Mouse (Mus musculus) kidney, embryonic 15.5 days (tissue): ENCODE results near the gene Rab8a. TPM values are rescaled to one million over a fixed set of nuclear protein-coding genes. Genes with fewer than 3 reads are reported as not detected.

Source experiments
- ATAC-seq: fragments of 200-750 bp; cut with Nextera tagmentation; replicated peaks from 2 replicates; pipeline ENCODE4 v1.8.0; 2017; ENCODE audit warnings: moderate TSS enrichment; ENCODE audit not compliant: low FRiP score
- H3K27ac ChIP-seq: fragments of 300-500 bp; sonication (generic); 2 replicates; pipeline ENCODE4 v1.5.1; 2015; ENCODE audit warnings: mild to moderate bottlenecking, inconsistent platforms
- H3K27me3 ChIP-seq: fragments of 300-500 bp; sonication (generic); 2 replicates; pipeline ENCODE4 v1.6.1; 2015; ENCODE audit warnings: inconsistent platforms
- H3K36me3 ChIP-seq: fragments of 300-500 bp; sonication (generic); 2 replicates; pipeline ENCODE4 v1.6.1; 2015; ENCODE audit warnings: inconsistent platforms
- H3K4me1 ChIP-seq: fragments of 300-500 bp; sonication (generic); 2 replicates; pipeline ENCODE4 v1.6.1; 2015; ENCODE audit warnings: inconsistent platforms
- H3K4me2 ChIP-seq: fragments of 300-500 bp; sonication (generic); 2 replicates; pipeline ENCODE4 v1.6.1; 2015; ENCODE audit warnings: moderate library complexity, mild to moderate bottlenecking, inconsistent platforms
- H3K4me3 ChIP-seq: fragments of 300-500 bp; sonication (generic); replicated peaks from 2 replicates; pipeline ENCODE4 v1.5.1; 2015; ENCODE audit warnings: mild to moderate bottlenecking, inconsistent platforms
- H3K9ac ChIP-seq: fragments of 300-500 bp; sonication (generic); 2 replicates; pipeline ENCODE4 v1.6.1; 2015; ENCODE audit warnings: mild to moderate bottlenecking, inconsistent platforms
- H3K9me3 ChIP-seq: fragments of 300-500 bp; sonication (generic); replicated peaks from 2 replicates; pipeline ENCODE4 v1.6.1; 2016; ENCODE audit warnings: inconsistent platforms
- WGBS: fragments of 180-500 bp; shearing (Covaris S2); methylation state at CpG from one replicate; pipeline ENCODE4 v1.1.7; 2015; ENCODE audit warnings: mixed read lengths; 5-methylcytosine and 5-hydroxymethylcytosine counted together
- polyA plus RNA-seq: library from polyadenylated mRNA; unstranded; fragments of >200 nt; fragmentation: Nextera tagmentation; extraction: Ambion mirVana; gene quantifications from 2 replicates; pipeline ENCODE4 v1.2.1, GENCODE M21; 2015

Rab8a gene
- polyA plus RNA-seq, 1 experiment from 2014 or later = 128 TPM

- H3K4me3 ChIP-seq = no peak overlapping the region
- H3K4me1 ChIP-seq = no peaks in the 10 kb centered on the region
- no peak overlapping the region for H3K27ac ChIP-seq
- H3K4me2 ChIP-seq = no peak overlapping the region
- 85% methylated on average over 1 of the region's 1 CpGs for WGBS
- no peaks in the 10 kb centered on the region for H3K9me3 ChIP-seq
- ATAC-seq = no peak
- peaks cover 96% of the 10 kb centered on the region for H3K36me3 ChIP-seq
- H3K9ac ChIP-seq = no peak overlapping the region
- no peaks in the 10 kb centered on the region for H3K27me3 ChIP-seq
Observed at GRCm38 (mm10) chr8:72149056-72149455, 11.9 kb upstream of the Rab8a start.

GRCm38 (mm10) chr8:72151418-72152078 lies 9.5 kb upstream of the Rab8a start:
- no peaks in the 10 kb centered on the region for H3K9me3 ChIP-seq
- peaks cover 74% of the 10 kb centered on the region for H3K36me3 ChIP-seq
- WGBS = 89% methylated on average over 3 of the region's 3 CpGs
- H3K4me1 ChIP-seq = no peaks in the 10 kb centered on the region
- H3K4me3 ChIP-seq = no peak overlapping the region
- ATAC-seq = no peak
- H3K4me2 ChIP-seq = no peak overlapping the region
- H3K27me3 ChIP-seq = no peaks in the 10 kb centered on the region
- H3K27ac ChIP-seq = no peak overlapping the region
- H3K9ac ChIP-seq = no peak overlapping the region

GRCm38 (mm10) chr8:72153382-72153781 lies 7.6 kb upstream of the Rab8a start:
- Histone ChIP-seq H3K9me3 (no peaks in the 10 kb centered on the region), H3K9ac (no peak overlapping the region), H3K27me3 (no peaks in the 10 kb centered on the region), H3K4me3 (no peak overlapping the region), H3K27ac (no peak overlapping the region), H3K4me1 (no peaks in the 10 kb centered on the region), H3K36me3 (peaks cover 56% of the 10 kb centered on the region), H3K4me2 (no peak overlapping the region)
- no peak for ATAC-seq

GRCm38 (mm10) chr8:72158096-72158495 lies 2.9 kb upstream of the Rab8a start:
- Histone ChIP-seq H3K4me3 (no peak overlapping the region), H3K4me2 (no peak overlapping the region), H3K27ac (no peak overlapping the region), H3K4me1 (peaks cover 26% of the 10 kb centered on the region), H3K9me3 (no peaks in the 10 kb centered on the region), H3K36me3 (peaks cover 15% of the 10 kb centered on the region), H3K27me3 (no peaks in the 10 kb centered on the region), H3K9ac (no peak overlapping the region)
- 88% methylated on average over 2 of the region's 2 CpGs for WGBS
- ATAC-seq = no peak

- Histone ChIP-seq H3K4me1 (peaks cover 26% of the 10 kb centered on the region), H3K4me3 (no peak overlapping the region), H3K27ac (no peak overlapping the region), H3K4me2 (no peak overlapping the region), H3K9me3 (no peaks in the 10 kb centered on the region), H3K27me3 (no peaks in the 10 kb centered on the region), H3K36me3 (peaks cover 15% of the 10 kb centered on the region), H3K9ac (no peak overlapping the region)
- 82% methylated on average over 3 of the region's 3 CpGs for WGBS
- ATAC-seq = no peak
Observed at GRCm38 (mm10) chr8:72158726-72159125, 2.3 kb upstream of the Rab8a start.

GRCm38 (mm10) chr8:72160007-72160406 lies 993 bp upstream of the Rab8a start:
- Histone ChIP-seq H3K27ac (no peak overlapping the region), H3K4me1 (peaks cover 26% of the 10 kb centered on the region), H3K36me3 (peaks cover 21% of the 10 kb centered on the region), H3K9me3 (no peaks in the 10 kb centered on the region), H3K27me3 (no peaks in the 10 kb centered on the region), H3K9ac (peak overlapping the region; percentile 46), H3K4me3 (peak overlapping the region; percentile 93), H3K4me2 (peak overlapping the region; percentile 81)
- WGBS = 70% methylated on average over 3 of the region's 3 CpGs
- no peak for ATAC-seq

GRCm38 (mm10) chr8:72162821-72163220 lies 1.8 kb downstream of the Rab8a start:
- peak overlapping the region; percentile 93 for H3K4me3 ChIP-seq
- ATAC-seq = no peak
- peaks cover 43% of the 10 kb centered on the region for H3K36me3 ChIP-seq
- 0 out of 2 replicates have a peak overlapping the region, but pooled peaks have one; percentile 91 for H3K9ac ChIP-seq
- peak overlapping the region; percentile 81 for H3K4me2 ChIP-seq
- no peaks in the 10 kb centered on the region for H3K27me3 ChIP-seq
- H3K27ac ChIP-seq = no peak overlapping the region
- H3K9me3 ChIP-seq = no peaks in the 10 kb centered on the region
- peaks cover 26% of the 10 kb centered on the region for H3K4me1 ChIP-seq

GRCm38 (mm10) chr8:72169098-72169668 lies 8.2 kb downstream of the Rab8a start:
- Histone ChIP-seq H3K9me3 (no peaks in the 10 kb centered on the region), H3K27ac (no peak overlapping the region), H3K36me3 (peaks cover 94% of the 10 kb centered on the region), H3K27me3 (no peaks in the 10 kb centered on the region), H3K4me1 (no peaks in the 10 kb centered on the region), H3K4me2 (no peak overlapping the region), H3K9ac (no peak overlapping the region), H3K4me3 (no peak overlapping the region)
- ATAC-seq = no peak
- WGBS = 94% methylated on average over 3 of the region's 3 CpGs

GRCm38 (mm10) chr8:72169681-72170249 lies 8.8 kb downstream of the Rab8a start:
- H3K4me2 ChIP-seq = no peak overlapping the region
- no peaks in the 10 kb centered on the region for H3K9me3 ChIP-seq
- no peak overlapping the region for H3K4me3 ChIP-seq
- H3K27ac ChIP-seq = no peak overlapping the region
- 76% methylated on average over 3 of the region's 3 CpGs for WGBS
- peaks cover 94% of the 10 kb centered on the region for H3K36me3 ChIP-seq
- peak; percentile 43; the same call in 1 of the 2 replicates for ATAC-seq
- no peaks in the 10 kb centered on the region for H3K27me3 ChIP-seq
- H3K4me1 ChIP-seq = no peaks in the 10 kb centered on the region
- no peak overlapping the region for H3K9ac ChIP-seq

GRCm38 (mm10) chr8:72177346-72177925 lies 16.4 kb downstream of the Rab8a start:
- Histone ChIP-seq H3K36me3 (peaks cover 96% of the 10 kb centered on the region), H3K4me2 (no peak overlapping the region), H3K4me3 (no peak overlapping the region), H3K9ac (no peak overlapping the region), H3K27ac (no peak overlapping the region), H3K9me3 (no peaks in the 10 kb centered on the region), H3K4me1 (no peaks in the 10 kb centered on the region), H3K27me3 (no peaks in the 10 kb centered on the region)
- WGBS = 67% methylated on average over 5 of the region's 5 CpGs
- 0 out of 2 replicates have a peak, but pooled peaks have one; percentile 17 for ATAC-seq

- no peak overlapping the region for H3K4me2 ChIP-seq
- H3K4me1 ChIP-seq = no peaks in the 10 kb centered on the region
- H3K27ac ChIP-seq = no peak overlapping the region
- ATAC-seq = no peak
- H3K4me3 ChIP-seq = no peak overlapping the region
- H3K9ac ChIP-seq = no peak overlapping the region
- no peaks in the 10 kb centered on the region for H3K9me3 ChIP-seq
- WGBS = 83% methylated on average over 2 of the region's 2 CpGs
- H3K27me3 ChIP-seq = no peaks in the 10 kb centered on the region
- peaks cover 34% of the 10 kb centered on the region for H3K36me3 ChIP-seq
Observed at GRCm38 (mm10) chr8:72183554-72184202, 22.7 kb downstream of the Rab8a start.

GRCm38 (mm10) chr8:72187793-72188331 lies 26.9 kb downstream of the Rab8a start:
- no peaks in the 10 kb centered on the region for H3K9me3 ChIP-seq
- no peak overlapping the region for H3K9ac ChIP-seq
- H3K36me3 ChIP-seq = no peaks in the 10 kb centered on the region
- ATAC-seq = no peak
- no peak overlapping the region for H3K27ac ChIP-seq
- WGBS = 79% methylated on average over 2 of the region's 2 CpGs
- no peak overlapping the region for H3K4me3 ChIP-seq
- no peaks in the 10 kb centered on the region for H3K27me3 ChIP-seq
- no peaks in the 10 kb centered on the region for H3K4me1 ChIP-seq
- no peak overlapping the region for H3K4me2 ChIP-seq
